Mouse (Mus musculus) frontal cortex, postnatal 36 days (tissue): ENCODE measurements around the gene C8g.

Experiments
- DNase-seq, 2 experiments: peaks; one replicate each; pipeline ENCODE4 v3.0.0; 2022; ENCODE audit warnings: low spot score in 2 of 2

Gene C8g

DNA sequence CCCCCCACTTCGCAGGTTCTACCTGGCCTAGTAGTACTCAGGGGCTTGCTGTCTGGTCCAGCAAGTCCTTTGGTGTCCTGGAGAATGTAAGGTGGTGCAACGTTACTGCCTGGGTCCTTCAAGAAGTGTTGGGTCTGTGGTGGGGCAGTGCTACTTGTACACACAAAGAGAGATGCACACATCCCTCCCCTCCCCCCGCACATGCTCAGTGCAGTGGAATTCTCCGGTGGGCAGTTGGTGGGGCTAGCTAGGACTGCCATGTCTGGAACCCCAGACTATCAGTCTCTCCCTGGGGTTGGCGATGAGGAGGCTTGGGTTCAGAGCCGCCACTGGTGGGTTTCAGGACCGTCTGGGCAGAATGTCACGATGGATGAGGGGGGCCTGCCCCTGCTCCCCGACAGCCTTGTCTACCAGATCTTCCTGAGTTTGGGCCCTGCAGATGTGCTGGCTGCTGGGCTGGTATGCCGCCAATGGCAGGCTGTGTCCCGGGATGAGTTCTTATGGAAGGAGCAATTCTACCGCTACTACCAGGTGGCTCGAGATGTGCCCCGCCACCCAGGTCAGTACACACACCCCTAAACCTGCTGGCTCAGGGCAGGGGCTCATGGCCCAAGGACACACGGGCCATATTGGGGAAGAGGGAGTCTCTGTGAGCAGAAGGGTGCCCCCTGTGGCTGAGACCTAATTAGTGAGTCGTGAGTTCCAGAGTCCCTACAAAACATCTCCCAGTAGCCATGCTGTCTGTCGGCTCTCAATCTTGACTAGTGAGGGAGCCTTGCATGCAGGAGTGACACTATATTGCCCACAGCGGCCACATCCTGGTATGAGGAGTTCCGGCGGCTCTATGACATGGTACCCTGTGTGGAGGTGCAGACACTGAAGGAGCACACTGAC is at the start of gene C8g:
Gene C8g (minus strand): TSS at position 127 of the 894 bp plus-strand sequence.
- no peak for DNase-seq

DNA sequence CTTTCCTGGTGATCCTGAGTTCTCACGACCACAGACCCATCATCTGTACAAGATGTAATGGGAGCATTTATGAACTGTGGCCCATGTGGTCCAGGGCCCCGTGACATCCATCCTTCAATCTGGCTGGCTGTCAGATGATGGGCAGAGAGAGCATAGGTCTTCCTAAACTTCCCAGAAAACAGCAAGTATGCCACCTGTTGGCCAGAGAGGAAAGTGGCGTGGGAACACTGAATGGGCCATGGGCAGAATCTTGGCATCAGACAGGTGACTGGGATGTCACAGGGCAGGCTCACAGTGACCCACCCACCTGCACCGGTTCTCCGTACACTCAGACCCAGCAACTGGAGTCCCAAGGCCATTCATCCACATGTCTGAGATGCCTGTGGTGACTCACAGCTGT is 49.7 kb upstream of the C8g start:
- DNase-seq = peak in 1 of 2 experiments; percentile 40

DNA sequence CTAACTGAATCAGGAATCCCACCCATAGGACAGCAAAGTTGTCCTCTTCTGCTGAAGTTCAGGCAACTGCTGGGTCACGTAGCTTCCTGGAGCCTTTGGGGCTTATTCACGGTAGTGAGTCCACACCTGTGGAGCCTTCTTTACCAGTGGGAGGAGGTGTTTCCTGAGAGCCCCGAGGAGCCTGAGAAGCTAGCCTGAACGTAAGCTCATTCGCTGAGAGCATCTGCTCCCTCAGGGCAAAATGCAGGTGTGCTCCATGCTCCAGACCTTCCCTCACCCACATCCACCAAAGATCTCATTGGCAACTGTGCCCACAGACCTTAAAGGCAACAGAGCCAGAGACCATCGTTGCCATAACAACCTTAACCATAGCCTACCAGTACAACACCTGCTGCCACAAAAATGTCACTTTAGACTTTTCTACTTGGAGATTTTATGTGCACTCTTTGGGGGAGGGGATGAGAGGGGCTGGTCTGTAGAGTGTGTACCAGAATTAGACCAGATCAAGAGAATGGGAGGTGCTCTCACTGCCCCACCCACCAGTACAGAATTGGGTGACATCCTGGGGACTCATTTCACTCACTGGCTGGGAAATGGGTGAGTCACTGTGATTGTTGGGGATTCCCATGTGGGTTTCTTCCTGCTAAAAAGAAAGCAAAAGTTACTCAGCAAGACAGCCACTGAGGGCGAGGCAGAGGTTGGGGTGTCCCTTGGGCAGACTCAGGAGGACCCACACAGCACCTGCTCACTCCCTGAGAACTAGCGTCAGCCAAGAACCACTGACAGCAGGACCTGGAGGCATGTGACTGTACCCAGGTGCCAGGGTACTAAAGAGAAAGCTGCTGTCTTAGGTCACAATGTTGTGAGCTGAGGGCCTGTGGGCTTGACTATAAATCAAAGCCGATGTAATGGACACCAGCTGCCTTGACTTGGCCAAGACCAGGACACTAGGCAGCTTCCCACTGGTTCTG is 47.8 kb upstream of the C8g start:
- DNase-seq = no peak

DNA sequence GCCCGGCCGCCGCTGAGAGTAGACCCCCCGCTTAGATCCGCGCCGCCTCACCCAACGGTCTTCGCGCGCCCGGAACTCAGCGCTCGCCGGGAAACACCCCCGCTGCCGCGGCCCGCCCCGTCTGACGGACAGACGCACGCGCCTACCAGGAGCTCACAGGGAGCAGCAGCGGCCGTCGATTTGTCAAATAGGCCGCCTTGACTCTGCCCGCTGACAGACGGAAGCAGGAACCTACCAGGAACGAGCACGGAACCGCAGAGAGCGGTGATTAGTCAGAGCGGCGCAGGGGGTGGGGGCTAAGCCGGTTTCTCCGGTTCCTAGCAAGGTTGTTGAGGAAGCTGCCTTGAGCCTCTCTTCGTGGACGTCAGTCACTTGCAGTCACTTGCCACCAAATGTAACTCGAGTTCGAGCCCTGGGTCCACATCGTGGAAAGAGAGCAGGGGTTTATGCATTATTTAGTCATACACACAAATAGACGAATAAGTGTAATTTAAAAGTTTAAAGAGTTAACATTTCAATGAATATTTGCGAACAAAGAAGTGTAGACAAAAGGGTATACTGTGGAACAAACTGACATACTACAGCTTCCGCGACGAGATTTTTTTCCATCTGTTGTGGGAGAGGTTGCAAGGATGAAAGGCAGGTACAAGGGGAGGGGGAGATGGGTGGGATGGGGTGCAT is 45.4 kb upstream of the C8g start, which contains the start of gene Traf2:
Gene Traf2 (minus strand): TSS at position 130 of the 681 bp plus-strand sequence.
- peak; percentile 98 to 99 for DNase-seq

DNA sequence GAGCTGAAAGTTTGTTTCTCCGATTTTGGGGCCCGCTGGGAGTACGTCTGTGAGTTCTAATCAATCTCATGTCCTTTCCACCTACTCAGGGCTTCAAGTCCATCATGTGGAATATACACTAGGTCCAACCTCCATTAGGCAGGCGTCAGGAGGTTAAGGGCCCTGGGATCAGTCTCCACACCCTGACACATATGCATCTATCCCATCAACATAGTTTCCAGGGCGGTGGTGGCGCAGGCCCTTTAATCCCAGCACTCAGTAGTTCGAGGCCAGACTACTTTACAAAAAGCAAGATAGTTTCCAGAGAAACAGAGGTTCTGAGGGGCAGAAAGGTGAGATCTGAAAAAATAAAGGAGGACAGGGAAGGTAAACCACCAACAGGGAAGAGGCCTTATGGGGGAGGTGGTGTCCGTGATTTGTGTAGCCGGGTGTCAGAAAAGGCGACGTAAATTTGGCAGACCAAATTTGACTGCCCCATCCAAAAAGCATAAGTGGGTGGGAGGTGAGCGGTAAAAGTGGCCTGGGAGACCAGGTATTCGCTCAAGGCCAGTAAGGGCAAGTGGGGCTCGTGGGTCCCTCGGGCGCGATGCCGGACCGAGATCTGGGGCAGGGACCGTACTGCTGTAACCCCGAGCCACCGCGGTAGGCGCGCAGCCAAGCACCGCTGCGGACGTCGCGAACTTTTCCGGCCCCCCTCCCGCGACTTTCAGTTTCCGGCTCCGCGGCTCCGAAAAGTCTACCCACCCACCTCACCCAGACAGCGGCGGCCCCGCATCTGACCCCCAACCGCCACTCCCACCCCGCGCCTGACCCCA is 44.7 kb upstream of the C8g start:
- DNase-seq = no peak

DNA sequence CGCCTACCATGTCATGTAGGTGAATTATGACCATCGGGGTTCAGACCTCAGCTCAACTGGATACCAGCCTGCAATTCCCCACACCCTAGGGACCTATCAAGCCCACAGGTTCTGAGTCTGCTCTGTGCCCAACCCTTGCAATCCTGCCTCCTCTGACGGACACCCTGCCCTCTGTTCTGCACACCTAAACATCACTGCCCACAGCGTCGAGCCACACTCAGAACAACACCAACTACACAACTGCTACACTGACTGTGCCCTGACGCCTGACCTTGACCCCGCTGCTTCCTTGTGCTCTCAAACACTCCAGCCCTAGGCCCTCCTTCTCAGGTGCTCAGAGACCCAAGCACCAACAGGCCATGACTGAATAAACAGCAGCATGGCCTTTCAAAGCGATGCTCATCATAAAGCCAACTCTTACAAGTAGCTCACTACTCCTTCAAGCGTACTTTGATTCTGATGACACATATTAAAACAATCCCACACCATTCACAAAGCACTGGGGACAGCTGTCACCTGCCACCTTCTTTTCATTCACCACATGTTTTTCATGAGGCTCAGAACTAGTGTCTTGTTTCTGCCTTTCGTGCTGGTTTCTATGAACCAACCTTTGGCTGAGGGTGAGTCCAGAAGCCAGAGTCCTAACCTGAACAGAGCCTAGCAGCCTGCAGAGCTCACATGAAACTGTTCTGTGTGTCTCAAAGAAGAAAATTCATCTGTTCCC is 40.3 kb upstream of the C8g start:
- no peak for DNase-seq

DNA sequence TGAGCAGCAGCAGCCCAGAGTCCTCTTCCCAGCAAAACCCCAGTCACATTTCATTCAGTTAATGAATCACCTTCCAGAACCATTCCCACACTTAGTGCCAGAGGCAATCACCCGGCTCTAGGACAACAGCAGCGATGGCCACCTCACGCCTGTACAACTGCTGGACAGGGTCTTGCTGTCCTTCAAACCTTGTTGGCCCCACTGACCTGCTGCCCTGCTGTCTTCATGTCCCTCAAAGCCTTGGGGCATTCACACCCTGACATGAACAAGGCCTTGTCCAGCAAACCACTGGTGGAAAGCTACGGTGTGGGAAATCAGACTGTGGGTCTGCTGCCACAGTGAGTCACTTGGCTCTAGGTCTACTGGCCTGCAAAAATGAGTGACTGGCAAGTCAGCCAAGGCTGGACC is 39.0 kb upstream of the C8g start:
- DNase-seq = no peak

DNA sequence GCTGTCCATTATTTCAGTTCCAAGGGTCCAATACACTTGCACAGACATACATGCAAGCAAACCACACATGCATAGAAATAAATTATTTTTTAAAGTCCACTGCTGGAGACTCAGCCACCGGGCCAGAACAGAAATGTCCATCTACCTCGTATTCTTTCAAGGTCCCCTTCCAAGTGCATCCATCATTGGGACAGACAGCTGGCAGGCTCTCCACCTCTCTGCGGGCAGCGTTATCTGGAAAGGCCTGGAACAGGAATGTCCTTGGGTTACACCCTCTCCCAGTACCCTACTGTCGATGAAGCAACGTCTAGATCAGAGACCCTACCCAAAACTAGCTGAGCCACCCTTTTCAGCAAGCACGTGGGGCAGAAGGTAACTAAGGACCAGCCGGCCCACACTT is 35.0 kb upstream of the C8g start:
- DNase-seq = no peak

DNA sequence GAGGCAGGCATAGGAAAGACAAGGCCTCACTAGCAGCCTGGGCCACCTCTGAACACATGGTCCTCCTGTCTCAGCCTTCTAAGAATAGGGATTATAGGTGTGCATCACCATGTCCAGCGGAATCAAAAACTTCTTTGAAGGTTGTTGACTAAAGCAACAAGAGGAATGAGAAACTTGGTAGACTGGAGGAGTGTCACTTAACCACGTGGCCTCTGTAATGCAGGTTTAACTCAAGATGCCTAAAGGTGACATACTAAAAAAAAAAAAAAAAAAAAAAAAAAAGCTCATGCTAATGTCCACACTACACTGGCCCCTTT is 33.3 kb upstream of the C8g start:
- no peak for DNase-seq

DNA sequence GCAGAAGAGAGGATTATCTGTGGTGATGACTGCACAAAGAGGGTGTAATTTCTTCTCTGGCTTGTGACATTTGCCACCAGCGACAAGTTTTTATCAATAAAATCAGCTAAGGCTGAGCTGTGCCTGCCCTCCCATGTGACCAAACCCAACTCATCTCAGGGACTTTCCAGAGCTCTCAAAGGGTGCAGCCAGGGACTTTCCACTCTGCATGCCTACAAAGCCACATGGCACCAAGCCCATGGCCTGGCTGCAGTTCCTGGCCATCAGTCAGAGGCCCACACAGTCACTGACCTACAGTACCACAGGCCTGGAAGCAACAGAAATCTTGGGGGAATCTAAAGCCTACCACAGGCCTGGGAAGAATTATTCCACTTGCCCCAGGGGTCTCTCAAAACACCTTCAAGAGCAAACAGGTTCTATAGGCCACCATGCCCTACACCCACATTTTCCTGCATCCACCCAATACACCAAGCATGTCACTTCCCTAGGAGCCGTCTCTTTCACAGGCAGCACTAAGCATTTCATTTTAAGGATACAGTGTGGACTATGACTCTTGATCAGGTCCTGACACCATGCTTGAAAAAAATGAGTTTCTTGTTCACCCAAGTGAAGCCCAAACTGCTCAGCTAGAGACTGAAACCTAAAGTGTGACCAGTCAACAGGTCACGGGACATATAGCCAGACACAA is 32.8 kb upstream of the C8g start:
- DNase-seq = no peak

DNA sequence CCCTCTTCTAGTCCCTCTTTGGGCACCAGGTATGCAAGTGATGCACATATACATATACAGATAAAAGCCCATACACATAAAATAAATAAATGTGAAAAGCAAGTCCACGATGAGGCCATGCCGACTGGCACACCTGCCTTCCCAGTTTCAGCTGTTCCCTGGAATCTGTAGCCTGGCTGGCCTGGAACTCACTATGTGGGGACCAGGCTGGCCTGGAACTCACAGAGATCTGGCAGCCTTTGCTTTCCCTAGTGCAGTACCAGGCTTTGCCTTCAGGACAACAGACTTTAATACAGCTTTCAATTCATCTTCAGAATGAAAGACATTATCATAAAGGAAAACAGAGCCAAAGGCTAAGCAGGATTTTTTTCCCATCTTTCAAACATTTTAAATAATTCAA is 32.2 kb upstream of the C8g start:
- no peak for DNase-seq

DNA sequence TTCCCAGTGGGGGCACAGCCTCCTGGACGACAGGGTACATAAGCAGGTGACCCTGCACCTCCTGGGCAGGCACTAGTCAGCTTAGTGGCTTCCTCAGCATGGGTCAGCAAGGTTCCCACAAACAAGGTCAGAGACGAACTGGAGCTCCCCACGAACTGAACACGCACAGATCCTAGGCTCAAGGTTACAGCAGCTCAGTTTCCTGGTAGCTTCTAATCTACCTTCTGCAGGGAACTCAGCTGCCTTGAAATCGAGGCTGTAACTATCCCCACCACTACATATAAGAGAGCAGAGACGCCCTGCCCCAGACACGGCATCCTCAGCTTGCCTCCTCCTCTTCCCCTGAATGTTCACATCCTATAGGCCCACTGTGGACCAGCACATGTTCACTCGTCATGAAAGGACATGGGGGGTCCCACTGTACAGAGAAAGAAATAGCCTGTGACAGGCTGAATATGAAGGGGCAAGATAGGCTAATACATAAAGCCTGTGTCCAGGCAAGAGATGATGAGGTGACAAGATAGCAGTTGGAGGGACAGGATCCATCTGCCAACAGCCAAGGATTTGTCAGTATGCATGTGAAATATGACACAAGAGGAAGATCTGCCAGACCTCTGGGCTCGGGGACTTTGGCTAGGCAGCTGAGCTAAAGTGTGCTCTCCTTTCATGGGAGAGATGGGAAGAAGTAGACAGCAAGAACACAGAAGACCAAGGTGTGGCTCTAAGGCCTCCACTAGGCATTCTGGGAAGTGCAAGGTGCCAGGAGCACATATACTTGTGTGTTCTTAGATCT is 25.2 kb upstream of the C8g start:
- DNase-seq = no peak

DNA sequence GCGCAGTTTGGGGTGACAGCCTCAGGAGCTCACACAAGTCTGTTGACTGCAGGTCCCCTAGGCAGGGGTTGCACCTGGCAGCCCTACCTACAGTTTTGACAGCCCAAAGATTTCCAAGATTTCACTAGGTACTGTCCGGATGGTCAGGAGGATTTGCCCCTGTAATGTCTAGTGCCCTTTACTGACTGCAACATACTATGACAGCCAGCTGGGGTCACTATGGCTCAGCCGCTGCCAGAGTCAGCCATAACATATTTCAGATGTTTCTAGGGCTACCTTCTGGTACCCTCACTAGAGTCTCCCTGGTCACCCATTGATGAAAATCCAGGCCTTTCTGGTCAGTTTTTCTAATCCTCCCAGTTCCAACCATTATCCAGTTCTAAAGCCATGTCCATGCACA is 8.4 kb upstream of the C8g start:
- DNase-seq = no peak

DNA sequence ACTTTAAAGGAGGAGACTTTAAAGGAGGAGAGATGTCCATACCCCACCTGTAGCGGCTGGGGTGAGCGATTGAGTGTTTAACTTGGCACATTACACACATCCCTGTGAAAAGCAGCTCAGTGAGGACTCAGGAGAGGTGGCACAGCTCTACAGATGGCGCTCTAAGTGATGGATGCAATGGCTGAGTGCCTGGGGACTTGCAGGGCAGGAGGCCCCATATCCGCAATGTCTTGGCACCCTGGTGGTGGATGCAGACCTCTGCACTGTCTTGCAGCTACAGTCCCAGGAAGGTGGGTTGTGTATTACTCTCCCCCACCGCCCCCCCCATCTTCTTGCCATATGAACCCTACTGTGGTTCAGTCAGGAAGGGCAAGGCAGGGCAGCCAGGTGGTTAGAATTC is 5.4 kb upstream of the C8g start:
- DNase-seq = no peak

DNA sequence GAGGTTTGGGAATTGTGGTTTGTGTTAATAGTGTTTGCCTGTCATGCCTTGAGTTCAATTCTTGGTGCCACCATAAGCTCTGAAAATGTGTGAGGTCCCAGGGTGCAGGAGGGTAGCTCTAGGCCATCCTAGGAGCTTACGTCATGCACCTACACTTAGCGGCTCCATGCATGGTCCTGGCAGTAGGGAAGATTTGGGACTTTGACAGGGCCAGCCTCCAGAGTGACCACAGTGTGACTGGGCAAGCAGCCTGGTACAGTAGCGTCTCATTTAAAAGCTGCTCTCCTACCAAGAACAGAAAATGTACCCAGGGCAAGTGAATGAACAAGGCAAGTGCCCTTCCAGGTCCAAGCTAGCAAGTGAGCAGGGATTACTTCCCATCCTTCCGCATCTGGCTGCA is 4.3 kb upstream of the C8g start:
- DNase-seq = no peak

DNA sequence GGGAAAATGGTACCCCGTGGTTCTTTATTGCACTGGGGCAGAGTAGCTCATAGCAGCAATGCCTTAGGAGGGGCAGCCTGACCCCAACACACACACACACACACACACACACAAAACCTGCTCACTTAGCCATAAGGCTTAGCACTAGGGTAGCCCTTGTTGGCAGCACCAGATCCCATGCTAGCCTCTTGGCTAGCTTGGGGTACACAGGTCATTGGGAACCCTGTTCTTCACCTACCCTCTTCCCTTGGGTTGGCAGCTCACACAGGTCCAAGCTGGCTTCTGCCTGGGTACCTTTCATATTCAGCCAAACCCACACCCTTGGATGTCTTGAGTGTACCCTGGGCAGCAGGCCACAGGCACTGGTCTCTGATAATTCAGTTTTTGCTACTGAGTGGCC is 3.5 kb upstream of the C8g start:
- DNase-seq = no peak

DNA sequence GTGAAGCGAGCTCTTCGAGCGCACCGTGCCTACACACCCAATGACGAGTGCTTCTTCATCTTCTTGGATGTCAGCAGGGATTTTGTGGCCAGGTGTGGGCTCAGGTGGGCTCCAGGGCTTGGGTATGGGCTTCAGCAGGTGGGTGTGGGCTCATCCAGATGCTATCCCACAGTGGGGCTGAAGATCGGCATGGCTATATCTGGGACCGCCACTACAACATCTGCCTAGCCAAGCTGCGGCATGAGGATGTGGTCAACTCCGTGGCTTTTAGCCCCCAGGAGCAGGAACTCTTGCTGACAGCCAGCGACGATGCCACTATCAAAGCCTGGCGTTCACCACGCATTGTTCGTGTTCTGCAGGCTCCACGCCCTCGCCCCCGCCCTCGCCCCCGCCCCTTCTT is 3.0 kb upstream of the C8g start:
- no peak for DNase-seq

DNA sequence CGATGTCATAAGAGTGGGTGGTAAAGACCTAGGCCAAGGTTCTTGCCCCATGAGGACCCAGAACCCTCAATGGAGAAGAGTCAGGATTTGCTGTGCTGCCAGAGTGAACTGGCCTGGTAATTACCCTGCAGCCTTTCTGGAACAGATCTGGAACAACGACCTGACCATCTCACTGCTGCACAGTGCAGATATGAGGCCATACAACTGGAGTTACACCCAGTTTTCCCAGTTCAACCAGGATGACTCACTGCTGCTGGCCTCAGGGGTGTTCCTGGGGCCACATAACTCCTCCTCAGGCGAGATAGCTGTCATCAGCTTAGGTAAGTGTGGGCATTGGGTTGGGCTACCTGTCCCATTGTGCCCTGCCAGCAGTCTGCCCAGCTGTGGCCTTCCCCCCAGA is 1.2 kb upstream of the C8g start:
- DNase-seq = no peak
